Mouse (Mus musculus): ENCODE measurements around the gene Clec3a.

- TF ChIP-seq EP300 (IDR thresholded peaks at IDR 0.05) (peak; percentile 40; the same call in 1 of the 2 replicates), CTCF (IDR thresholded peaks at IDR 0.05) (no peak)
These were observed 38.1 kb downstream of the Clec3a start for GRCm38 (mm10) chr8:114455953-114456352.
